Mouse (Mus musculus): ENCODE measurements around the gene Mageb18. TPM values are rescaled to one million over a fixed set of nuclear protein-coding genes. Genes with fewer than 3 reads are reported as not detected.
"Not testable (repeated sequence)": the region's sequence is repeated elsewhere in the genome, so short reads cannot be mapped to it uniquely, and the experiment has no call there.

Mageb18 gene
- polyA plus RNA-seq (2015; fragmentation: Nextera tagmentation; extraction: Ambion mirVana) = not detected in 2 replicates

- H3K9me3 ChIP-seq (replicated peaks) = no peaks in the 10 kb centered on the region
- H3K4me1 ChIP-seq (replicated peaks) = no peaks in the 10 kb centered on the region
- no peak for ATAC-seq (replicated peaks; ENCODE audit: insufficient number of reproducible peaks, insufficient read depth, low FRiP score, low read depth)
- no peak within 1 kb of the TSS for H3K27ac ChIP-seq
- H3K36me3 ChIP-seq = no peaks in the 10 kb centered on the region
- no peaks in the 10 kb centered on the region for H3K27me3 ChIP-seq
- H3K4me3 ChIP-seq = no peak within 1 kb of the TSS
- no peak within 1 kb of the TSS for H3K9ac ChIP-seq
- no peak within 1 kb of the TSS for H3K4me2 ChIP-seq
- WGBS = 54% methylated on average over 1 of the region's 1 CpGs
Measured at GRCm38 (mm10) chrX:92599472-92599871, at the start of gene Mageb18. Mageb18 (minus strand) TSS chrX:92599572.

- Histone ChIP-seq H3K27ac (no peak overlapping the region), H3K4me2 (no peak overlapping the region), H3K4me1 (replicated peaks) (no peaks in the 10 kb centered on the region), H3K9me3 (replicated peaks) (no peaks in the 10 kb centered on the region), H3K9ac (no peak overlapping the region), H3K36me3 (no peaks in the 10 kb centered on the region), H3K4me3 (no peak overlapping the region), H3K27me3 (no peaks in the 10 kb centered on the region)
- no peak for ATAC-seq (replicated peaks; ENCODE audit: insufficient number of reproducible peaks, insufficient read depth, low FRiP score, low read depth)
- 75% methylated on average over 3 of the region's 3 CpGs for WGBS
Measured at GRCm38 (mm10) chrX:92612788-92613187, 13.4 kb upstream of the Mageb18 start.

- H3K36me3 ChIP-seq = no peaks in the 10 kb centered on the region
- 59% methylated on average over 3 of the region's 3 CpGs for WGBS
- H3K4me1 ChIP-seq (replicated peaks) = no peaks in the 10 kb centered on the region
Measured at GRCm38 (mm10) chrX:92610466-92610865, 11.1 kb upstream of the Mageb18 start.

GRCm38 (mm10) chrX:92597324-92597723 is 2.0 kb downstream of the Mageb18 start:
- Histone ChIP-seq H3K4me3 (no peak overlapping the region), H3K36me3 (no peaks in the 10 kb centered on the region), H3K4me2 (no peak overlapping the region), H3K27me3 (no peaks in the 10 kb centered on the region), H3K27ac (no peak overlapping the region), H3K4me1 (replicated peaks) (no peaks in the 10 kb centered on the region), H3K9me3 (replicated peaks) (no peaks in the 10 kb centered on the region), H3K9ac (no peak overlapping the region)
- no peak for ATAC-seq (replicated peaks; ENCODE audit: insufficient number of reproducible peaks, insufficient read depth, low FRiP score, low read depth)
- WGBS = 36% methylated on average over 4 of the region's 4 CpGs

More at GRCm38 (mm10) chrX:92610466-92610865, 11.1 kb upstream of the Mageb18 start:
- no peak overlapping the region for H3K9ac ChIP-seq
- no peak overlapping the region for H3K4me2 ChIP-seq
- no peak for ATAC-seq (replicated peaks; ENCODE audit: insufficient number of reproducible peaks, insufficient read depth, low FRiP score, low read depth)
- H3K9me3 ChIP-seq (replicated peaks) = no peaks in the 10 kb centered on the region
- no peaks in the 10 kb centered on the region for H3K27me3 ChIP-seq
- H3K27ac ChIP-seq = no peak overlapping the region
- no peak overlapping the region for H3K4me3 ChIP-seq

- H3K9ac ChIP-seq = no peak overlapping the region
- H3K36me3 ChIP-seq = no peaks in the 10 kb centered on the region
- no peaks in the 10 kb centered on the region for H3K4me1 ChIP-seq (replicated peaks)
- H3K27me3 ChIP-seq = no peaks in the 10 kb centered on the region
- ATAC-seq (replicated peaks; ENCODE audit: insufficient number of reproducible peaks, insufficient read depth, low FRiP score, low read depth) = no peak
- no peaks in the 10 kb centered on the region for H3K9me3 ChIP-seq (replicated peaks)
- no peak overlapping the region for H3K4me2 ChIP-seq
- 41% methylated on average over 1 of the region's 1 CpGs for WGBS
- H3K4me3 ChIP-seq = no peak overlapping the region
- H3K27ac ChIP-seq = no peak overlapping the region
Measured at GRCm38 (mm10) chrX:92527826-92528225, 71.5 kb downstream of the Mageb18 start.

GRCm38 (mm10) chrX:92498254-92498653 is 101.1 kb downstream of the Mageb18 start:
- no peaks in the 10 kb centered on the region for H3K27me3 ChIP-seq
- ATAC-seq (replicated peaks; ENCODE audit: insufficient number of reproducible peaks, insufficient read depth, low FRiP score, low read depth) = no peak
- no peaks in the 10 kb centered on the region for H3K4me1 ChIP-seq (replicated peaks)
- H3K27ac ChIP-seq = no peak overlapping the region
- no peaks in the 10 kb centered on the region for H3K9me3 ChIP-seq (replicated peaks)
- 42% methylated on average over 1 of the region's 1 CpGs for WGBS
- H3K9ac ChIP-seq = no peak overlapping the region
- H3K4me2 ChIP-seq = no peak overlapping the region
- no peak overlapping the region for H3K4me3 ChIP-seq
- no peaks in the 10 kb centered on the region for H3K36me3 ChIP-seq

- H3K27me3 ChIP-seq; ATAC-seq (replicated peaks; ENCODE audit: insufficient number of reproducible peaks, insufficient read depth, low FRiP score, low read depth); H3K27ac ChIP-seq; H3K9me3 ChIP-seq (replicated peaks); H3K4me3 ChIP-seq; H3K9ac ChIP-seq; H3K4me2 ChIP-seq; H3K36me3 ChIP-seq; H3K4me1 ChIP-seq (replicated peaks): not testable (repeated sequence)
- 67% methylated on average over 4 of the region's 4 CpGs for WGBS
Measured at GRCm38 (mm10) chrX:92489649-92490048, 109.7 kb downstream of the Mageb18 start, which contains the start of gene Gm5941. Gm5941 (plus strand) TSS chrX:92489949.

GRCm38 (mm10) chrX:92464773-92465172 is 134.6 kb downstream of the Mageb18 start:
- H3K27me3 ChIP-seq = no peaks in the 10 kb centered on the region
- no peaks in the 10 kb centered on the region for H3K9me3 ChIP-seq (replicated peaks)
- H3K4me2 ChIP-seq = no peak overlapping the region
- ATAC-seq (replicated peaks; ENCODE audit: insufficient number of reproducible peaks, insufficient read depth, low FRiP score, low read depth) = no peak
- H3K36me3 ChIP-seq = no peaks in the 10 kb centered on the region
- WGBS = 58% methylated on average over 4 of the region's 4 CpGs
- H3K4me1 ChIP-seq (replicated peaks) = no peaks in the 10 kb centered on the region
- no peak overlapping the region for H3K27ac ChIP-seq
- no peak overlapping the region for H3K9ac ChIP-seq
- H3K4me3 ChIP-seq = no peak overlapping the region

GRCm38 (mm10) chrX:92460496-92460895 is 138.9 kb downstream of the Mageb18 start:
- H3K27me3 ChIP-seq = no peaks in the 10 kb centered on the region
- H3K27ac ChIP-seq = no peak overlapping the region
- ATAC-seq (replicated peaks; ENCODE audit: insufficient number of reproducible peaks, insufficient read depth, low FRiP score, low read depth) = no peak
- no peaks in the 10 kb centered on the region for H3K9me3 ChIP-seq (replicated peaks)
- H3K4me1 ChIP-seq (replicated peaks) = no peaks in the 10 kb centered on the region
- no peaks in the 10 kb centered on the region for H3K36me3 ChIP-seq
- 26% methylated on average over 3 of the region's 3 CpGs for WGBS
- H3K4me3 ChIP-seq = no peak overlapping the region
- H3K4me2 ChIP-seq = no peak overlapping the region
- no peak overlapping the region for H3K9ac ChIP-seq

- no peak overlapping the region for H3K9ac ChIP-seq
- H3K9me3 ChIP-seq (replicated peaks) = no peaks in the 10 kb centered on the region
- H3K4me3 ChIP-seq = no peak overlapping the region
- no peak overlapping the region for H3K4me2 ChIP-seq
- no peaks in the 10 kb centered on the region for H3K27me3 ChIP-seq
- no peaks in the 10 kb centered on the region for H3K36me3 ChIP-seq
- H3K4me1 ChIP-seq (replicated peaks) = no peaks in the 10 kb centered on the region
- H3K27ac ChIP-seq = no peak overlapping the region
- ATAC-seq (replicated peaks; ENCODE audit: insufficient number of reproducible peaks, insufficient read depth, low FRiP score, low read depth) = no peak
Measured at GRCm38 (mm10) chrX:92387384-92387783, 212.0 kb downstream of the Mageb18 start.

- ATAC-seq (replicated peaks; ENCODE audit: insufficient number of reproducible peaks, insufficient read depth, low FRiP score, low read depth) = no peak
- Histone ChIP-seq H3K27ac (no peak overlapping the region), H3K9me3 (replicated peaks) (no peaks in the 10 kb centered on the region), H3K9ac (no peak overlapping the region), H3K4me3 (no peak overlapping the region), H3K4me1 (replicated peaks) (no peaks in the 10 kb centered on the region), H3K4me2 (no peak overlapping the region), H3K36me3 (no peaks in the 10 kb centered on the region), H3K27me3 (no peaks in the 10 kb centered on the region)
- WGBS = 13% methylated on average over 5 of the region's 5 CpGs
Measured at GRCm38 (mm10) chrX:92342924-92343323, 256.4 kb downstream of the Mageb18 start.

GRCm38 (mm10) chrX:92340906-92341305 is 258.5 kb downstream of the Mageb18 start:
- Histone ChIP-seq H3K4me3 (no peak overlapping the region), H3K27ac (no peak overlapping the region), H3K27me3 (no peaks in the 10 kb centered on the region), H3K9ac (no peak overlapping the region), H3K4me2 (no peak overlapping the region), H3K36me3 (no peaks in the 10 kb centered on the region), H3K9me3 (replicated peaks) (no peaks in the 10 kb centered on the region), H3K4me1 (replicated peaks) (no peaks in the 10 kb centered on the region)
- 82% methylated on average over 6 of the region's 6 CpGs for WGBS
- ATAC-seq (replicated peaks; ENCODE audit: insufficient number of reproducible peaks, insufficient read depth, low FRiP score, low read depth) = no peak

Data from heart, embryonic 15.5 days (tissue).